Mouse (Mus musculus) 3134 (cell line): ENCODE measurements around the gene Ptrh2.
"Not testable (repeated sequence)": the region's sequence is repeated elsewhere in the genome, so short reads cannot be mapped to it uniquely, and the experiment has no call there.

Experiments used
- DNase-seq: peaks from one replicate; pipeline ENCODE4 v3.0.0-alpha.2; 2011; ENCODE audit warnings: low spot score; ENCODE audit not compliant: insufficient read length; ENCODE audit errors: extremely low read depth

Gene Ptrh2

GRCm38 (mm10) chr11:86724004-86724403, 40.2 kb downstream of the Ptrh2 start:
- DNase-seq: no peak

GRCm38 (mm10) chr11:86724982-86725381, 41.2 kb downstream of the Ptrh2 start:
- DNase-seq: no peak

GRCm38 (mm10) chr11:86725607-86726006, 41.8 kb downstream of the Ptrh2 start:
- no peak for DNase-seq

- no peak for DNase-seq
Observed at GRCm38 (mm10) chr11:86731443-86731842, 47.7 kb downstream of the Ptrh2 start.

GRCm38 (mm10) chr11:86734241-86734939, 50.6 kb downstream of the Ptrh2 start:
- no peak for DNase-seq

- DNase-seq: no peak
Observed at GRCm38 (mm10) chr11:86734993-86735392, 51.2 kb downstream of the Ptrh2 start.

GRCm38 (mm10) chr11:86737301-86738000, 53.7 kb downstream of the Ptrh2 start:
- DNase-seq: no peak

- DNase-seq: not testable (repeated sequence)
Observed at GRCm38 (mm10) chr11:86738308-86738707, 54.5 kb downstream of the Ptrh2 start.

- DNase-seq: no peak
Observed at GRCm38 (mm10) chr11:86738956-86739355, 55.2 kb downstream of the Ptrh2 start.

- DNase-seq: no peak
Observed at GRCm38 (mm10) chr11:86739470-86739869, 55.7 kb downstream of the Ptrh2 start.

- no peak for DNase-seq
Observed at GRCm38 (mm10) chr11:86741505-86741904, 57.7 kb downstream of the Ptrh2 start.
